Mouse (Mus musculus) ovary, postnatal 14 days (tissue): Measurements from ENCODE around the gene Crybg3.
"Not testable (repeated sequence)": the region's sequence is repeated elsewhere in the genome, so short reads cannot be mapped to it uniquely, and the experiment has no call there.

Experiments used
- DNase-seq: peaks from one replicate; pipeline ENCODE4 v3.0.0; 2022; ENCODE audit warnings: low spot score

Gene Crybg3

DNA sequence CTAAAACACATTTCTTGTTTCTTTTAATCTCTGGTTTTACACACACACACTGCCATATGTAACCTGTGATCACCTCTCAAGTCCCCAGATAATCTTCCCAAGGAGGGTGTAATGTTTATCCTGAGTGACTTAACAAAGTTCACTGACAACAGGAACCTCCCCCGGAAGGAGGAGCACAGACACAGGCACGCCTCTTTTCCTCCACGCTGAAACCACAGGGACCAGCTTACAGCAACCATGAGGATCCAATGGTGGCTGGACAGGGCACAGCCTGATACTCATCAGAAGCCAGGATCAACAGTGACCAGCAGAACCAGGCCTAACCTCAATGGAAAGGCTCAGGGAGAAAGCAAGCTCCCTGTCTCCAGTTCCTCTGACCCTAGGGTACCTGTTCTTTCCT, 68.2 kb downstream of the Crybg3 start:
- DNase-seq: no peak

DNA sequence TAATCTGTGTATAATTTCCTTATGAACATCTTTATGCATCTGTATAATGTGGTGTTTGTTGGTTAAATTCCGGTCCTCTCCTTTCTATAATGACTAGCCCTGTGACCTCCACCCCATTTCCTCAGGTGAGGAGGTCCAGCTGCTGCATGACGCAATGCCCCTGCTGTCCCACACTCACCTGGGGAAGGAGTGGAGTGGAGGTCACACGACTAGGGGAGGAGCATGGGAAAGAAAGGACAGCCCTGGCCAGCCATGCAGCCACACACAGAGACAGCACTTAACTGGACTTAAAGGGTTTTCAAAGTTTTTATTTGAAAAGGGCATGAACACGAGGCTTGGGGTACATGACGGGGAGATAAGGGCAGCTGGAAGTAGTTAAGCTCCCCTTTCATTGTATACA, 69.5 kb downstream of the Crybg3 start:
- DNase-seq: no peak

DNA sequence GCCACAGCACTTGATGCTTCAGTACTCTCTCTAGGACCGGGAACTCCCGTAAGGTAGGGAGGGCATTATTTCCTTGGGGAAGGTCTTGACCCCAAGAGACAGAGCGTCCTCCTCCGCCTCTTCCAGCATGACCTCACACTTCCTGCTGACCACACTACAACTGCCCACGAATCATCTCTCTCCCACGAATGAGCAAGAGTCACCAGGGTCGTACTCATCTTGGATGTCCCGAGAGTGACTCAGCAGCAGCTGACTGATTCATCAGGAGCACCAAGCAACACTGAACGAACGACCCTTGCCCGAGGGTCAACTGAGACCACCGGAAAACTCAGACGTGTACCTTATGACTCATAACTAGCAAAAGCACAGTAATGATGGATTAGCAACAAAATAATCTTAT, 71.2 kb downstream of the Crybg3 start:
- DNase-seq: no peak

DNA sequence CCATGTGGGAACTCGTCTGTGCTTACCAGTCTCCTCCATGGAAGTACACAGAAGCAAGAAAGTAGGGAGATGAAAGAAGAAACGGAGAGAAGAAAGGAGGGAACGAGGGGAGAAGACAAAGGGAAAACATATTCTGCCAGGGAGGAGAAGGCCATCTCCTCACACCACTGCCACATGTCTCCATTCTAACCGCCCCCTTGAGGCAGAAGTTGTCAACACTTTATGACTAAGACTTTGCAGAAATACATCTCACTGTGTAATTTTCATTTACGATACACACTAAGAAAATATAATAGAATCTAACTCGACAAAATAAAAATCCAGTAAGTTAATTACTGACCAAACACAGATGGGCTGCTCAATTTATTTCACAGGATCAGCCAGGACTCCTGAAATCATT, 73.8 kb downstream of the Crybg3 start:
- no peak for DNase-seq

DNA sequence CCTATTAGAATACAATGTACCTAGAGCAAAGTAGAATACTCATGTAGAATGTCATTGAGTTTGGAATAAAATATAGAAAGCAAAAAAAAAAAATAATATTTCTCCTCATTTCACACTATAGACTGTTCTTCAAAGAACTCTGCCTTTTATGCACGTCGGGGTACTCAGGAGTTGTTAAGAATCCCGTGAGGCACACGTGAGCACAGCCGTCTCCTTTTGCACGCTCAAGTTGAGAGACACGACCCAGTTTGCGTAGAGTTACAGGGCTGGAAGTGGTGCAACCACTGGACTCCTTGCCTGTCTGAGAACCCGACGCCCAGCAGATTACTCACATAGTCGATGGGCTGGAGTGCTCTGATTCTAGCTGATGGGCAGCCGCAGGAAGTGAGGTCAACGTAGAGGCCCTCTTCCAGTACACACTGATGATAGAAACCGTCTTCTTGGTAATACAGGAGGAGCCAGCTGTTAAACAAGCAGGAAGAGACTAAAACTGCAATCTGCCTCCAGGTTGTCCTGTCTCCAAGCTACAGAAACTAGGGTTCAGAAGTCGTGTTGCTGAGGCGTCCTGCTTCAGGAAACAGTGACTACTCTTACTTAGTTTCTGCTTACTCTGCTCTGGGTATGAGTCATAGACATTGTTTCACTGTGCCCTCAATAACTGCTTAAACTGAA, 78.9 kb downstream of the Crybg3 start:
- no peak for DNase-seq

DNA sequence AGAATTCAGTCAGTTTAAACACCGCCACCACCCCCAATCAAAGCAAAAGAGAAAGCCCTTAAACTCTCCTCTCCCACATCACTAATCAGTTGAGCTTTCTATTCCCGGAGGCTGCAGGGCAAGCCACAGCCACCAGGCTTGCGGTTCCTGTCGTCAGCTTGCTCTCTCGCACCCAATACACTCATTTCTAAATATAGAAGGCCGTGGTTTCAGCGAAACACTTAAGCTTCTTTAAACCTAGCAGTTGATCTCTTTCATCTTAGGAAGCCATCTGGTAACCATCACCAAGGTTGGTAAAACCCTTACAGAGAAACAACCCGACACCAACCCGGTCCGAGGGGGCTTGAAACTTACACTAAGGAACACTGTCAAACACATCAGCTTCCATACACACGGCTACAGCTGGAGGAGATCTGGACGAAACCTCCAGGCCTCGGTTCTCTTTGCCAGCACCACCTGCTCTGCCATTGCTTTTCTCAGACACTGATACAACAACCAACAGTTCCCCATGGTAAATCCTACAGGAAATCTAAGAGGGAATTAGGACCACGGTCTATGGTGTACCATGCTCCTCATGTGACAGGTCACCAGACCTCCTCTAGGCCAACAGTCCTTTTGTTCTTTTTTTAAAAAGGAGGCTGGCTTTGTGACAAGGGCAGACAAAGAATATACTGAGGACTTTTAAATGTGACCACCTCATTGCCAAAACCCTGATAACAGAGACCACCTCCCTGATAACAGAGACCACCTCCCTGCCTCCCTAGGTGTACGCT, 83.1 kb downstream of the Crybg3 start:
- DNase-seq: no peak

DNA sequence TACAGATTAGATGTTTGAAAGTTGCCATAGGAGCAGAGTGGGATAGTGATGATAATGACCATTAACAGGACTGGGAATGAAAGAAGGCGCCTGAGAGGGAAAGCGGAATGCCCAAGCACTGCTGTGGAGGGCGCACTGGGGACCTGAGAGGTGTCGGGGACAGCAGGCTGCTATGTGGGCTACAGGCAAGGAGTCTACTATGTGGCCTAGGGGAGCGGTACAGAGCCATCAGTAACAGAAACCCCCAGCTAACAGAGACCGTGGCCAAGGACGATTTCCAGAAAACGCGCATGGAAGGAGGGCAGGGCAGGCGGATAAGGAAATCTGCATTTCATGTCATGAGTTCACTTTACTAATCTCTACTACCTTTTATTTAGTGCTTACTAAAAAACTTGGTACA, 83.8 kb downstream of the Crybg3 start:
- no peak for DNase-seq

DNA sequence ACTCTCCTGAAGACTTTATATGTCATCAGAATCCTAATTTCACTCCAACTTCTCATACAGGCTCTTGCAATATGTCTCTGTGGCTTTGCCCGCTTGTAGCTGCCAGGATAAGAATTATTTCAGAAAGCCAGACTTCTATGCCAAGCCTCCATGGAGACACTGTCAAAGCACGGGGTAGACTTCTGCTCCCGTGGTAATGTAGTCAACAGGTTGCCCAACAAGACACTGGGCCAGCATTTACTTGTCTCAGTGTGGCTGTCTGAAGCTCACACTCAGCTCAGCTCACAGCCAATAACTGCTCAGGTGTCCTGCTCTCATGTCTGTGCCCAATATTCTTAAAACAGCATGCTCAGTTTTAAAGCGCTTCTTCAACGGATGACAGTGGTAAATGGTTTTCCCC, 85.6 kb downstream of the Crybg3 start:
- DNase-seq: no peak

DNA sequence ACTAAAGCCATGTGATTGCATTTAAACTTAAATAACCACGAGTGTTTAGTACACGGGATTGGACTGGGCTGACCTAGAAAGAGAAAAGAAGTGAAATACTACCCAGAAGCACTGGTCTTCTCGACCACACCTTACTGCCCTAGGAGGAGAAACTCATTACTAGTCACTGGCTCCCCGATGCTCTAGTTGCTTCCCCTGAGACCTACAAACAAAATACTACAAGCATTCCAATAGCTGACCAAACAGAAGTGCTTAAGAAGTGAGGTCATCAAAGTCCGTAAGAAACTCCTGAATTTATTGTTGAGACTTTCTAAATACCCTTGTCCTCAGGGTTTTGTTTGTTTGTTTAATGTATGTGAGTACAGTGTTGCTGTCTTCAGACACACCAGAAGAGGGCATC, 90.9 kb downstream of the Crybg3 start:
- DNase-seq: no peak

DNA sequence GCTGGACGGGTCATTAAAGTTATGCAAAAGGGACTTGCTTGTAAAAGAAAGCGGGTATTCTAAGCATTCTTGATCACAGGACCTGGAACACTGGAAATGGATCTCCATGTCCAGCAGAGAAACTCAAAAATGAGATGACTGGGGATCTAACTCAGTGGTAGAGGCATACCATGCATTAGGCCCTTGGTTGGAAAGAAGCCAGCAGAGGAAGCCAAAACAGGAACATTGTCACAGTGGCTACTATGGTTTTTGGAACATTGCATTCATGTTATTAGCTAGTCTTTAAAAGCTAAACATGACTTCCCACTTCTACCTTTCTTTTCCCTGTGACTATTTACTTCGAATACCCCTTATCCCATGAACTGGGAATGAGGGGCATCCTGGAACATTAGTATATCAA, 101.6 kb downstream of the Crybg3 start:
- no peak for DNase-seq

DNA sequence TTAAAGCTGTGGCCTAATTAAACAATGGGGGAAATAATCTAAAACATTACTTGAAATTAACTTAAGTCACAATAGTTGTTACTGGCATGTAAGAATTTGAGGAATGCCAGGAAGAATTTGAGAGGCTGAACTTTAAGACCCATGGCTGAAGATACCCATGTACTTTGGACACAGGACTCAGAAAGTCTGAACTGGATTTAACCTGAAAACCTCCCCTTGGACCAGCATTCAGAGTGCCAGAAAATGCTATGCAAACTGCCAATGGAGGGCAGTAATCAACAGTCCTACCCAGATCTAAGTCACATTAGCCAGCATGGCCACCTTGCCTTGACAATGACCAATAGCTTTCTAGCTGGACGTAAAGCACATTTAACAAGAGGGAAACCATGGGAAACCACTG, 102.8 kb downstream of the Crybg3 start:
- no peak for DNase-seq

DNA sequence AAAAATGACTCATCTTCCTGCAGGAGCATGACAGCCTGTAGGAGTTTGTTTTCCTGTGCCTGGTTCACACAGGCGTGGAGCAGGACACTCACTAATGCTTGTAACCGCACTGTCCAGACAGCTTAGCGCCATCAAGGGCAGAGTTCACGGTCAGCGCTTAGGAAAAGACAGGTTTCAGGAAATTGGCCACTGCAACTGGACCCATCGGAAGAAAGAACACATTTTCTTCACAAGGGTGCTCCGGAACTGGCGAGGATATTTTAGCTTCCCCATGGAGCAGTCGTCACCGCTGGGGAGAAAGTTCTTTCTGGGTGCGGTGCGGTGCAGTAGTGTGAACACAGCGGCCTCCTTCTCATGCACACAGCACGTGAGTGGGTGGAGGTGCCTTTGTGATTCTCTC, 107.6 kb downstream of the Crybg3 start:
- DNase-seq: no peak

DNA sequence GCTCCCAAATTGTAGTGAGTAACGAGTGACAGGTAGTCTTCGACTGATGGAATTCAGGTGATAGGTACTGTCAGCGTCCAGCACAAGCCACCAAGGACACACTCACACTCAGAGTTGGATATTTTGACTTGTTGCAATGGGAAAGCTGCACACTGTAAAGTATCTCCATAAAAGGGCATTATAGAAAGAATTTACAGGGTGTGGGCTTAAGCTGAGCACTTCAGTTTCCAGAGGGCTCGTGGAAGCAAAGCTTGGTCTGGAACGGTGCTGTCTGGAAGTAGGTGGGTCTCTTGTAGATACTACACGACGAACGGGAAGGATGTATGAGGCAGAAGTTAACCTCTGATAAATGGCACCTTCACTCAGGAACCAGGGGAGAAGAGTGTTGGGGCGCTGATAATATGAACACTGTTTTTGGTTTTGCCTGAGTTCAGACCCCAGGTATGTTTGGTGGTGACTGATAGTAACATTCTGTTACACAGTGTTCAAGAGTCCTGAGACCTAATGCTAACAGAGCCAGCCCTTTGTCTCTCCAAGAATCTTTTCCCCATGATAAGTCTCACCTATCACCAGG, 112.7 kb downstream of the Crybg3 start:
- DNase-seq: no peak

DNA sequence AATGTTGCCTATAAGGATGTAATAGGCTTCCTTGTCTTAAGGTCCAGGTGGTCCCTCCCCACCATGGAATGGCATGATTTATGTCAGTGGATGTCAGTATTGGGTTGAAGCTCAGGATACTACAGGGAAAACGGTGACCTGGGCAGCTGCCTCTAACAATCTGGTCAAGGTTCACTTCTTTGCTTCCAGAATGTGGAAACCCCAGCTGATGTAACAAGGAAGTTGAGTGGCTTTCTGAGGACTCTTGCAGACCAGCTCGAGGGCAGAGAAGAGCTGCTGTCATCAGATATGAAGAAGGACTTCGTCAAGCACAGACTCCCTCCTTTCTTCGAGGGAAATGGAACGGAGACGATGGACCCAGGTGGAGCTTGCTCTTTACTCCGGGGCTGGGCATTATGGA, 113.5 kb downstream of the Crybg3 start:
- no peak for DNase-seq

DNA sequence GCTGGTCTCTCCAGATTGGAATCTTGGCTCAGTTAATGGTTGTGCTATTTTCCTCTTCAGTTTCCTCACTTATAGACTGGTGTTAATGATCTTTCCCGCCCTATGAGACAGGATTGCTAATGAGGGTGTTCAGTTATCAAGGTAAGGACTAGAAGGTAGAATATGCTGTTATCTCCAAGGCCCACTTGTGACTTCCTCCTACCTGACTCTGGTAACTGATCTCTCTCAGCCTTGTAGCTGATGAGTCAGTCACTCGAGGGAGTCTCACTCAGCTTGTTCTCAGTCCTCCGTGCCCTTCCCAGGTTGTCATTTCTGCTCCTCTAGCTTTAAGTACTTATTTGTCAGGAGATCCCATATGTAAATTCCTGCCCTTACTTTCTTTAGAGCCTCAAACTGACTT, 122.8 kb downstream of the Crybg3 start:
- no peak for DNase-seq

DNA sequence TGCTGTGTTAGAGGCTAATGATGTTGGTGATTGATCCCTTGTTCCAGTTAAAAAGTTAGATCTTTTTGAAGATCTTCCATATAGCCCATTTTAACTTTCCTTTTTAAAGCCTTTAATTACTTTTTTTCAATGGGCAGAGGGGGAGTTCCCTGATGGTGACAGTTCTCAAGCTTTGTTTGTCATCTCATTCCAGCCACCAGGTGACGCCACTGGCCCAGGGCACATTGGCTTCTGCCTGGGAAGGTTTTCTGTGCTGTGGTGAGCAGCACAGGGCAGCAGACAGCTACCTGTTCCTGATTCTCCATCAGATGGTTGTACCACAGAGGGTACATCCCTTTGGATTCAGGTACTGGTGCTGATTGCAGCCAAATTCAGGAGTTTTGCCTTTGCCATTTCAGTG, 126.0 kb downstream of the Crybg3 start:
- peak; percentile 49 for DNase-seq

DNA sequence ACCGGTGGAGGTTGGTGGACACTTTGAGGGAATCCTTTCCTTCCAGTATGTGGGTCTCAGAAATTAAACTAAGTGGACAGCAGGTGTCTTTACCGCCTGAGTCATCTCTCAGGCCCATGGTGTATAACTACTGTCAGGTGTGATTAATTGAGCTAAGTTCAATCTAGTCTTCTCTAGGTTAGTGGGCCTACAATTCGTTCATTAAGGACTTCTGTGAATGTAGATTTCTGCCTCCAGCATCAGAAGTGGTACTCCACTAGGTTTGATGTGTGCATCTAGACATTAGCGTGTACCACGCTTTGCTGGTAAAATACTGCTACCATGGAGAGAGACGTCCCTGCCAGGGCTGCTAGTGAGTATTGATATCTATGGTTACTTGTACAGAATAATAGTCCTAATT, 128.2 kb downstream of the Crybg3 start:
- DNase-seq: no peak

DNA sequence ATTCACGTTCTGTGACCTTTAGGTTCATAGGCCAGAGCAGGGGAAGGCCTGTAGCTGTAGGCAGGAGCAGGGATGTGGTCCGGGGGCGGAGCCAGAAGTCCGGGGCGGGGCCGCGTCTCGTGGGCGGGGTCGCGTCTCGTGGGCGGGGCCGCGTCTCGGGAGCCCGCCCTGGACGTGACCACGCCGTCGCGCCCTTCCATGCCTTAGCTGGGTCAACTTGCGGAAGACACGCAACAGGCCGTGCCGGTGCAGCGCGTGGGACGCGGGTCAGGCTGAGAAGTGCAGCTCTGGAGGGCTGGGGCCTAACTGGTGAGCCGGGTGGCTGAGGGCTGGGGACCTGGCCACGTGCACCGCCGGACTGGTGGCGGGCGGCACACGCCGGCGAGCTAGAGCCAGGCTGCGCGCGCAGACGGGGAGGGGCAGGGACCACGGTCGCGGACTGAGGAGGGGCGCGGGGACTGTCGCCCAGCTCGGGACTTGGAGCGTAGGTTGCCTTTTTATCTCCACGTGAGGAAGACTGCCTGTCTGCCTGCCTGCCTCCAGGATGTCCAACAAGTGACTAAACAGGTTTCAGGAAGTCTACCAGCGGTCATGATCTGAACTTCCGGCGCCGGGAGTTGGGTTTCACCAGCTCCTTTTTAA, 129.0 kb downstream of the Crybg3 start, which contains the start of gene Riox2:
Riox2 (plus strand) TSS at position 139 of the 642 bp plus-strand sequence.
- peak; percentile 71 for DNase-seq

DNA sequence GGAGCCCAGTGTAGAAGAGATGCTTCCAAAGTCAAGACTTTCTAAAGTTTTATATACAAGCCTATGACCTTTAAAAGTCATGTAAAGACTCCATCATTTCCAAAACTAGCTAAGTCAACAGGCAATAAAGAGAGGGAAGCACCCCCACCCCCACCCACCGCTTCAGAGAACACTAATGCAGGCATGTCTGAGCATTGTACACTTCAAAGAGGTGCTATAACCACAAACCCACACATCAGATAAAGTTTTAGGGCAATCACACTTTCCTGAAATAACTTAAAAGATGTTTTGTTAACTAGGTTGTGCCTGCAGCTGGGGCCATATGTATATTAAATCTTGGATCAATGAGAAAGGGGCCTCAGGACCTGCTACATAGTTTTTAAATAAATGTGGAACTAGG, 130.9 kb downstream of the Crybg3 start:
- no peak for DNase-seq

DNA sequence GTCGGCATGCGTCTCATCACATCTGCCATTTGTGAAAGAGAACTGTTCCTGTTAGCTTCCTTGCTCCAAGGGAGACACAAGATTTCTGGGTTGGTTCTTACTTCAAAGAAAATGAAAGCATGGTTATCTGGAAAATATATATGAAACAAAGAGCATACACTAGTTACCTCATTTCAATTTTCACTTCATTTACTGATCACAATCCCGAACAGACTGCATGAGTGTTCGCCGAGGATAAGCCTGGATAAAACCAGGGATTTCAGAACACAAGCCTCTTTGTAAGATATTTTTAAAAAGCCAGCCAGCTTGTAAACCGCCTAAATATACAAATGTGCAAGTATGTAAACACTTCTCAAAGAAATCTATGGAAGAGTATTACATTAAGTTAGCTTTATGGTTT, 136.8 kb downstream of the Crybg3 start:
- no peak for DNase-seq

DNA sequence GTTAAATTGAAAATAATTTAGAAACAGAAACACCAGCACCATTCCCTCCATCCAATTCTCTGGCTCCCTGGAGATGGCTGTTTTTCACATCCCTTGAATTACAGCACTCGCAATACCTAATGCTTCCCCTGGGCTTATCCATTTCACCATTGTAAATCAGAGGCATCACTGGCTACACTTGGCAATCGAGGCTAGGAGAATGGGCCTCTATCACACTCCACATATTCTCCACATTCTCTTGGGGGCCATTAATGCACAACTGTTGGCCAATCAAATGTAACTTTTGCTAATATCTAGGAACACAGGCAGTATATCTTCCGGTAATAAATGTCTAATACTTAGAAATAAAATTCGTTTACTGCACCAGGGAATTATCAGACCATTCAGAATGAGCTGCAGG, 137.2 kb downstream of the Crybg3 start:
- DNase-seq: no peak

DNA sequence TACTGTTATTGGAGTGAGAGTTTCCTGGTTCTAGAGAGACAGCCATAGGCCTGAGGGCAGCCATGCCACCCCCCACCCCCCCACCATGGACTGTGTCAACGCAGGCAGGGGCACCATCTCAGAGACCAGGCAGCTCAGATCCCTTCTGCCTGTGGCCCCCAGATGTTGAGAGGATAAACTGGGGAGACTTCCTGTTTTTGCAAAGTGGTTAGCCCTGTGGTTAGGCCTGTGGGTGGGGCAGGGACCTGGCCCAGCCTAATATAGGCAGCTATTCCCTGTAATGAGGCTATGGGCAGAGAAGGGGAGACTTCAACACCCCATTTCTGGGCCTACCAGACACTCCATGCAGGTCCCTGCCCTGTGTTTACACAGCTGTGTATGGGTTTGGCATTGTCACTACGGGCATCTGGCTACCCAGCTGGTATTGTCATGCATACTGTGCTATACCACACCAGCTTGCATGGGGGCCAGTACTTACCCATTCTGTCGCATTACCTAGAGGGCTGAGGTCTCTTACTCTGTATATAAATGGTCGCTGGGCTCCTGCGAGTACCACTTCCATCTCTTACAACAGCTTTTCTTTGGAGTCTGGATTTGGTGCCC, 141.4 kb downstream of the Crybg3 start:
- DNase-seq: not testable (repeated sequence)

DNA sequence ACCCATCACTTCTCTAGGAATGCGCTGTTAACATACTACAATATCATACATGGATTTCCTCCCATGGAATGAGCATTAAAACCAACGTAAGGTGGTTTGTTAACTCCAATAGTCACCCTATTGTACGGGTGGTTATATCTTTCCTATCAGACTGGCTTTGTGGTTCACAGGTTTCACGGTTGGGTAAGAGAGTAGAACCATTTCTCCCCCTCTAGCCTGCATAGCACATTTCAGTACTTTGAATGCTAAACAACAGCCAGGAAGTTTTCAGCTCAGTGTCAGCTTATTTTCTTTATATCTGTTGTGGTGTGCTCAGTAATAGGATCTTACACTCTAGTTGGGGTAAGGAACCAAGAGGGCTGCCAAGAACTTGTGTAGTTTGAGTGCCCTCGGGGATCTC, 149.0 kb downstream of the Crybg3 start:
- DNase-seq: no peak
